Mouse (Mus musculus): ENCODE measurements around the gene S1pr3. TPM values are rescaled to one million over a fixed set of nuclear protein-coding genes. Genes with fewer than 3 reads are reported as not detected.

S1pr3 gene
- polyA plus RNA-seq, 1 experiment from 2014 or later = 13.6 TPM

DNA sequence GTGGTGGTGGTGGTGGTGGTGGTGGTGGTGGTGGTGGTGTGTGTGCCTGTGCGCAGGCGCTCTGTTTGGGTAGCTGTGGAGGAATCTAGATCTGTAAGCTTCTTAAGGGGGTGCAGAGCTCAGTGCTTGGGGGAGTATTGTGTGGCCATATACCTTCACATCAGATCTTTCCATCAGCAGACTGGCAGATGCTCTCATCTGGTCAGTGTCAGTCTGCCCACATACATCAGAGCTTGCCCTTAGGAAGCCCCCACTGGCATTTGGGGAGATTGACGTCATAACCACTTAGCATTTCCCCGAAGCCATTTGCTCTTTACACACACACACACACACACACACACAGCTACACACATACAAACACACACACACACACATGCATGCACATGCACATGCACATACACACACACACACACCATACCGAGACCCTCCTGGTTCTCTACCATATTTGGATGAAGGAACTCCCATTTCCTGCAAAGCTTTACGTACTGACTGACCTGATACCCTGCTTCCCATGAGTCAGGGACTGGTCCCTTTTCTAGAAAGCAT lies 1.6 kb downstream of the S1pr3 start:
- H3K4me2 ChIP-seq = 0 out of 2 replicates have a peak overlapping the region, but pooled peaks have one; percentile 1
- H3K27ac ChIP-seq = no peak overlapping the region
- no peak overlapping the region for H3K9ac ChIP-seq
- H3K4me3 ChIP-seq = no peak overlapping the region
- H3K4me1 ChIP-seq = peaks cover 17% of the 10 kb centered on the region
- H3K9me3 ChIP-seq = no peaks in the 10 kb centered on the region
- 90% methylated on average over 6 of the region's 6 CpGs for WGBS
- no peak for ATAC-seq (replicated peaks)
- no peaks in the 10 kb centered on the region for H3K36me3 ChIP-seq (replicated peaks)
- H3K27me3 ChIP-seq (replicated peaks) = peaks cover 5% of the 10 kb centered on the region; the same call in 1 of the 2 replicates

GRCm38 (mm10) chr13:51411243-51411642 lies 2.8 kb downstream of the S1pr3 start:
- Histone ChIP-seq H3K27me3 (replicated peaks) (peaks cover 5% of the 10 kb centered on the region; the same call in 1 of the 2 replicates), H3K4me2 (no peak overlapping the region), H3K9ac (no peak overlapping the region), H3K4me1 (peaks cover 17% of the 10 kb centered on the region), H3K9me3 (no peaks in the 10 kb centered on the region), H3K36me3 (replicated peaks) (no peaks in the 10 kb centered on the region), H3K27ac (no peak overlapping the region), H3K4me3 (no peak overlapping the region)
- WGBS = 79% methylated on average over 9 of the region's 9 CpGs
- ATAC-seq (replicated peaks) = no peak

GRCm38 (mm10) chr13:51411696-51412430 lies 3.4 kb downstream of the S1pr3 start:
- Histone ChIP-seq H3K4me1 (peaks cover 20% of the 10 kb centered on the region), H3K27me3 (replicated peaks) (peaks cover 5% of the 10 kb centered on the region; the same call in 1 of the 2 replicates), H3K9ac (no peak overlapping the region), H3K4me3 (no peak overlapping the region), H3K36me3 (replicated peaks) (no peaks in the 10 kb centered on the region), H3K4me2 (no peak overlapping the region), H3K27ac (no peak overlapping the region), H3K9me3 (no peaks in the 10 kb centered on the region)
- ATAC-seq (replicated peaks) = no peak
- 67% methylated on average over 12 of the region's 12 CpGs for WGBS

DNA sequence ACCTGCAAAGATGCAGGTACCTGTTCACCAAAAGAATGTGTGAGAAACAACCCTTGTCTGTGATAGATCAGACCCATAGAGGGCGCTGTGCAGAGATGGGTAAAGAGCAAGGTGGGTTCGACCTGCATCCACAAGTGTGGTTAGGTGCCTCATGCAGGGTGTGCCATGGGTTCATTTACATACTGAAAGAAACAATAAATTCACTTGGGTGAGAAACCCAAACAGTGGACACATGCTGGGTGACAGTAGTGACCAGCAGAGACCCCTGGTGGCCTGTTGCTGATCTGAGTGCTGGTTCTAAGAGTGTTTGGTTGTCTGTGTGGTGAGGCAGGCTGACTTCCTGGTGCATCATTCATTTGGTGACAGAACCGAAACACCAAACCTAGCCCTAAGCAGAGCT lies 5.0 kb downstream of the S1pr3 start:
- Histone ChIP-seq H3K4me2 (no peak overlapping the region), H3K27ac (no peak overlapping the region), H3K27me3 (replicated peaks) (0 out of 2 replicates have a peak, but pooled peaks cover 5% of the 10 kb centered on the region), H3K4me1 (peaks cover 26% of the 10 kb centered on the region), H3K9ac (no peak overlapping the region), H3K9me3 (no peaks in the 10 kb centered on the region), H3K4me3 (no peak overlapping the region), H3K36me3 (replicated peaks) (no peaks in the 10 kb centered on the region)
- ATAC-seq (replicated peaks) = no peak
- WGBS = 66% methylated on average over 3 of the region's 3 CpGs

GRCm38 (mm10) chr13:51416727-51417126 lies 8.3 kb downstream of the S1pr3 start:
- WGBS = 93% methylated on average over 11 of the region's 11 CpGs
- H3K9me3 ChIP-seq = no peaks in the 10 kb centered on the region
- no peak overlapping the region for H3K27ac ChIP-seq
- no peak overlapping the region for H3K4me2 ChIP-seq
- ATAC-seq (replicated peaks) = no peak
- H3K9ac ChIP-seq = no peak overlapping the region
- no peaks in the 10 kb centered on the region for H3K36me3 ChIP-seq (replicated peaks)
- H3K4me1 ChIP-seq = peaks cover 24% of the 10 kb centered on the region
- H3K4me3 ChIP-seq = no peak overlapping the region
- H3K27me3 ChIP-seq (replicated peaks) = no peaks in the 10 kb centered on the region

- H3K9me3 ChIP-seq = no peaks in the 10 kb centered on the region
- no peaks in the 10 kb centered on the region for H3K27me3 ChIP-seq (replicated peaks)
- H3K9ac ChIP-seq = peak overlapping the region; percentile 37; the same call in 1 of the 2 replicates
- WGBS = 52% methylated on average over 6 of the region's 6 CpGs
- H3K4me1 ChIP-seq = peaks cover 24% of the 10 kb centered on the region
- H3K4me3 ChIP-seq = peak overlapping the region; percentile 22; the same call in 1 of the 2 replicates
- H3K36me3 ChIP-seq (replicated peaks) = no peaks in the 10 kb centered on the region
- peak overlapping the region; percentile 52 for H3K4me2 ChIP-seq
- peak; percentile 19; the same call in 1 of the 2 replicates for ATAC-seq (replicated peaks)
- peak overlapping the region; percentile 79 for H3K27ac ChIP-seq
Observed at GRCm38 (mm10) chr13:51417796-51418195, 9.4 kb downstream of the S1pr3 start.

DNA sequence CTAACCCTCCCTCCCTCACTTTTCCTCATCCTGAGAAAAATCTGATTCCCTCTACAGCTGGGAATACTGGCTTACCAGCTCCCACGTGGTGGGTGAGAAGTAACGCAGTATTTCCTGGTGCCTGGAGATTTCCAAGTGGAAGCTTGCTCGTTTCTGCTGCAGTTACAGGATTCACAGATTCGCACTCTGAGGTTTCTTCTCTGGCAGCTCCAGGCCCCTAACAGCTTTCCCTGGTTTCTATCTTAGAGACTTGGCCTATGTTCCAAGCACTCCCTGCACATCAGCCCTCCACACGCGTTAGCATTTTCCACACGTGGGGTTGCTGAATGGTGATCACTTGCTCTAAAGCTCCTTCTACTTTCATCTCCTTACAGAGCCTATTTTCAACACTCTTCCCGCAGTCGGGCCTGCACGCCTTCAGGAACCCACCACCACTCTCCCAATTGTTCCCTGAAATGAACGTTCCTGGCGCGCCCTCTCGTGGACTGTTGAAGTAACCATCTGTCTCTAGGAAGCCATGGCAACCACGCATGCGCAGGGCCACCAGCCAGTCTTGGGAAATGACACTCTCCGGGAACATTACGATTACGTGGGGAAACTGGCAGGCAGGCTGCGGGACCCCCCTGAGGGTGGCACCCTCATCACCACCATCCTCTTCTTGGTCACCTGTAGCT lies 10.0 kb downstream of the S1pr3 start:
- H3K36me3 ChIP-seq (replicated peaks) = no peaks in the 10 kb centered on the region
- peak overlapping the region; percentile 79 for H3K27ac ChIP-seq
- H3K27me3 ChIP-seq (replicated peaks) = no peaks in the 10 kb centered on the region
- ATAC-seq (replicated peaks) = peak; percentile 84
- peaks cover 24% of the 10 kb centered on the region for H3K4me1 ChIP-seq
- H3K4me2 ChIP-seq = peak overlapping the region; percentile 52
- peak overlapping the region; percentile 22 for H3K4me3 ChIP-seq
- WGBS = 2% methylated on average over 20 of the region's 20 CpGs
- H3K9ac ChIP-seq = peak overlapping the region; percentile 41
- H3K9me3 ChIP-seq = no peaks in the 10 kb centered on the region

GRCm38 (mm10) chr13:51418942-51419451 lies 10.6 kb downstream of the S1pr3 start:
- no peaks in the 10 kb centered on the region for H3K27me3 ChIP-seq (replicated peaks)
- H3K36me3 ChIP-seq (replicated peaks) = no peaks in the 10 kb centered on the region
- peaks cover 24% of the 10 kb centered on the region for H3K4me1 ChIP-seq
- peak; percentile 48 for ATAC-seq (replicated peaks)
- 78% methylated on average over 19 of the region's 19 CpGs for WGBS
- H3K4me2 ChIP-seq = peak overlapping the region; percentile 52
- H3K27ac ChIP-seq = no peak overlapping the region
- H3K9me3 ChIP-seq = no peaks in the 10 kb centered on the region
- H3K9ac ChIP-seq = peak overlapping the region; percentile 41; the same call in 1 of the 2 replicates
- peak overlapping the region; percentile 22 for H3K4me3 ChIP-seq

DNA sequence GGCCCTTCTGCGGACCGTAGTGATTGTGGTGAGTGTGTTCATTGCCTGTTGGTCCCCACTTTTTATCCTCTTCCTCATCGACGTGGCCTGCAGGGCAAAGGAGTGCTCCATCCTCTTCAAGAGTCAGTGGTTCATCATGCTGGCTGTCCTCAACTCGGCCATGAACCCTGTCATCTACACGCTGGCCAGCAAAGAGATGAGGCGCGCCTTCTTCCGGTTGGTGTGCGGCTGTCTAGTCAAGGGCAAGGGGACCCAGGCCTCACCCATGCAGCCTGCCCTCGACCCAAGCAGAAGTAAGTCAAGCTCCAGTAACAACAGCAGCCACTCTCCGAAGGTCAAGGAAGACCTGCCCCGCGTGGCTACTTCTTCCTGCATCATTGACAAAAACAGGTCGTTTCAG lies 11.1 kb downstream of the S1pr3 start:
- Histone ChIP-seq H3K4me1 (peaks cover 24% of the 10 kb centered on the region), H3K27me3 (replicated peaks) (no peaks in the 10 kb centered on the region), H3K27ac (no peak overlapping the region), H3K4me2 (no peak overlapping the region; the same call in 1 of the 2 replicates), H3K9me3 (no peaks in the 10 kb centered on the region), H3K9ac (no peak overlapping the region), H3K4me3 (no peak overlapping the region), H3K36me3 (replicated peaks) (no peaks in the 10 kb centered on the region)
- ATAC-seq (replicated peaks) = no peak
- WGBS = 92% methylated on average over 15 of the region's 15 CpGs

DNA sequence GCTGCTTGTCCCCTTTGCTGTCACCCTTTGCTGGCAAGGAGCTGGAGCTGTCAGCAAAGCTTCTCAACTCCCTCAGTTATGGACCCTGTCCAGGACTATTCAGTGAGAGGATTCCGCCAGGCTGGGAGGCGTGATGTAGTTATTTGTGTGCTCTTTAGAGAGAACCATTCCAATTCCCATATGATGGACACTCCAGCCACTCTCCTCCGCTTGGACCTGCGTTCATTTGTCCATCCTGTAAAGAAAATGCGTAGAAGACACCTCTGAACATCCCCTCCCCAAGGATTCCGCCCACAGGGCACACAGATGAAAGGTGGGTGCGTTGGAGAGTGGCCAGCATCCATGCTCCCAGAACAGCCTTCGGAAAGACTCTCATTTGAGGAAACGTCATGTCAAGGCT lies 12.4 kb downstream of the S1pr3 start:
- WGBS = 80% methylated on average over 9 of the region's 9 CpGs
- no peak for ATAC-seq (replicated peaks)
- H3K4me1 ChIP-seq = peaks cover 29% of the 10 kb centered on the region

GRCm38 (mm10) chr13:51423647-51424046 lies 15.2 kb downstream of the S1pr3 start:
- Histone ChIP-seq H3K27me3 (replicated peaks) (no peaks in the 10 kb centered on the region), H3K4me2 (no peak overlapping the region), H3K4me3 (no peak overlapping the region), H3K27ac (no peak overlapping the region), H3K4me1 (peaks cover 13% of the 10 kb centered on the region; the same call in 1 of the 2 replicates), H3K36me3 (replicated peaks) (no peaks in the 10 kb centered on the region), H3K9me3 (no peaks in the 10 kb centered on the region), H3K9ac (no peak overlapping the region)
- ATAC-seq (replicated peaks) = no peak
- WGBS = 81% methylated on average over 9 of the region's 9 CpGs

More for the DNA sequence above, 12.4 kb downstream of the S1pr3 start:
- no peaks in the 10 kb centered on the region for H3K9me3 ChIP-seq
- H3K27me3 ChIP-seq (replicated peaks) = no peaks in the 10 kb centered on the region
- no peaks in the 10 kb centered on the region for H3K36me3 ChIP-seq (replicated peaks)
- no peak overlapping the region for H3K9ac ChIP-seq
- H3K4me3 ChIP-seq = no peak overlapping the region
- no peak overlapping the region for H3K4me2 ChIP-seq
- H3K27ac ChIP-seq = no peak overlapping the region

DNA sequence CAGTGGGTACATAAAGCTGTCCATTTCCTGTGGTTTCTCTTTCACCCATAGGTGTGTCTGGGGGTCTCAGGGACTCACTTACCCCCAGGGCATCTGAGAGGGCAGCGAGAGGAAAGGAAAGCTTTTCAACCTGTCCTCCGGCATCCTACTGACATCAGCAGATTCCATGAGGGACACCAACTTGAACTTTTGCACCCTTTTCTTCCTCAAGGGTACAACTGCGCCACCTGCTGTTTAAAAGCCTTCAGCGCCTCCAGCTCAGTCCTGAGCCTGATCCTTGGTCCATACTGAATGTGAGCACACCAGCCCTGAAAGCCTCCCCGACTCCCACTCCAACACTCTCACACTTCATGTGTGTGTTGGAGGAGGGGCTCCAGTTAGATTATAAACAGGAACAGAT lies 16.2 kb downstream of the S1pr3 start:
- 24% methylated on average over 5 of the region's 5 CpGs for WGBS
- Histone ChIP-seq H3K4me1 (peaks cover 8% of the 10 kb centered on the region; the same call in 1 of the 2 replicates), H3K9me3 (no peaks in the 10 kb centered on the region), H3K36me3 (replicated peaks) (no peaks in the 10 kb centered on the region), H3K4me3 (no peak overlapping the region), H3K4me2 (no peak overlapping the region), H3K9ac (no peak overlapping the region), H3K27me3 (replicated peaks) (no peaks in the 10 kb centered on the region), H3K27ac (no peak overlapping the region)
- 0 out of 2 replicates have a peak, but pooled peaks have one; percentile 18 for ATAC-seq (replicated peaks)

All from midbrain, embryonic 15.5 days (tissue).